Mouse (Mus musculus) heart, adult 2 months (tissue): ENCODE data around the gene Slc16a12. TPM values are rescaled to one million over a fixed set of nuclear protein-coding genes. Genes with fewer than 3 reads are reported as not detected.

Experiments used
- DNase-seq, 2 experiments: peaks; one replicate each; pipeline ENCODE4 v3.0.0; 2021
- H3K27ac ChIP-seq: fragments of 200-600 bp; 2 replicates; pipeline ENCODE4 v1.8.1; 2022
- H3K27me3 ChIP-seq: fragments of 200-500 bp; 2 replicates; pipeline ENCODE4 v1.6.1; 2012; ENCODE audit warnings: mild to moderate bottlenecking, low read length, inconsistent platforms, mixed read lengths; ENCODE audit not compliant: control insufficient read depth, insufficient read depth
- H3K36me3 ChIP-seq: fragments of 200-500 bp; 2 replicates; pipeline ENCODE4 v1.6.1; 2012; ENCODE audit warnings: low read length, inconsistent platforms; ENCODE audit not compliant: control insufficient read depth, insufficient read depth
- H3K4me1 ChIP-seq: fragments of 200-500 bp; 2 replicates; pipeline ENCODE4 v1.6.1; 2011; ENCODE audit warnings: low read length; ENCODE audit not compliant: control insufficient read depth, insufficient read depth
- H3K4me3 ChIP-seq: fragments of 200-600 bp; 2 replicates; pipeline ENCODE4 v1.8.1; 2022
- H3K79me2 ChIP-seq: fragments of 200-500 bp; replicated peaks from 2 replicates; pipeline ENCODE4 v1.6.1; 2012; ENCODE audit warnings: mild to moderate bottlenecking, inconsistent platforms, low read length, moderate library complexity, mixed read lengths; ENCODE audit not compliant: control insufficient read depth, insufficient read depth
- H3K9ac ChIP-seq: fragments of 200-500 bp; 2 replicates; pipeline ENCODE4 v1.6.1; 2012; ENCODE audit warnings: low read depth, mild to moderate bottlenecking, control low read depth, inconsistent platforms, low read length, mixed read lengths
- CTCF ChIP-seq: fragments of 200-600 bp; IDR thresholded peaks from 2 replicates; pipeline ENCODE4 v1.8.1; 2022; ENCODE audit warnings: antibody characterized with exemption, mild to moderate bottlenecking, moderate library complexity
- EP300 ChIP-seq: fragments of 200-500 bp; IDR thresholded peaks from 2 replicates; pipeline ENCODE4 v1.6.1; 2011; ENCODE audit warnings: low read depth, low read length, control low read depth; ENCODE audit not compliant: insufficient read depth
- POLR2A ChIP-seq: fragments of 200-500 bp; IDR thresholded peaks from 2 replicates; pipeline ENCODE4 v1.6.1; 2011; ENCODE audit warnings: mild to moderate bottlenecking, low read depth, low read length, control low read depth; ENCODE audit not compliant: insufficient read depth
- WGBS: fragments of 180-500 bp; shearing (Covaris S2); methylation state at CpG from one replicate; pipeline ENCODE4 v1.1.7; 2018; 5-methylcytosine and 5-hydroxymethylcytosine counted together
- intact Hi-C: fragments of 180-260 bp; cut with DNase I; formaldehyde crosslinking; loops from one replicate; pipeline ENCODE4 v1.15.1; 2025
- polyA plus RNA-seq: library from polyadenylated mRNA; depleted of rRNA; stranded (reverse); fragments of >200 nt; gene quantifications from 2 replicates; pipeline ENCODE4 v1.2.3, GENCODE M21; 2012
- total RNA-seq, 2 experiments: library from RNA; stranded (reverse); gene quantifications; 2 replicates each; pipeline ENCODE4 v1.2.3; 2021

The Slc16a12 gene
- total and polyA plus RNA-seq, 3 experiments: 1.7 to 2.7 (median 2.0) TPM

DNA sequence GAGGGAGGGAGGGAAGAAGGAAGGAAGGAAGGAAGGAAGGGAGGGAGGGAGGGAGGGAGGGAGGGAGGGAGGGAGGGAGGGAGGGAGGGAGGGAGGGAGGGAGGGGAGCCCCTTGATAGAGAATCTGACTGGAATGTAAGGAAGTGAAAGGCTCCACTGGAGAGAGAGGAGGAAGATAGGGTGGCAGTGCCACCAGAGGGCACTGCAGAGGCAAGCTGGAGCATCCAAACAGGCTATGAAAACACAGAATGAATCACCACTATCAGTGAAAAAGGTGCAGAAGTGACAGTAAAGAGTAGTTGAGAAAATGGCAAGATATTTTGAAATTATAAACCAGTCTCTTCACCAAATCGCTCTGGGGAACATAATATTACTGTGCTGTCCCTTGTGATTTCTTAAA is 62.2 kb downstream of the Slc16a12 start:
- TF ChIP-seq CTCF (peak; percentile 72), EP300 (no peak), POLR2A (no peak)
- Histone ChIP-seq H3K79me2 (no peaks in the 10 kb centered on the region), H3K4me1 (no peaks in the 10 kb centered on the region), H3K4me3 (no peak overlapping the region), H3K36me3 (no peaks in the 10 kb centered on the region), H3K27me3 (no peaks in the 10 kb centered on the region), H3K27ac (no peak overlapping the region), H3K9ac (no peak overlapping the region)
- peak; percentile 34 to 41 for DNase-seq
- WGBS: 42% methylated on average over 1 of the region's 1 CpGs
- intact Hi-C loops: loop anchor here (5.0 kb wide), 1 partner anchor 87 kb away; no protein-coding TSS in a partner anchor

DNA sequence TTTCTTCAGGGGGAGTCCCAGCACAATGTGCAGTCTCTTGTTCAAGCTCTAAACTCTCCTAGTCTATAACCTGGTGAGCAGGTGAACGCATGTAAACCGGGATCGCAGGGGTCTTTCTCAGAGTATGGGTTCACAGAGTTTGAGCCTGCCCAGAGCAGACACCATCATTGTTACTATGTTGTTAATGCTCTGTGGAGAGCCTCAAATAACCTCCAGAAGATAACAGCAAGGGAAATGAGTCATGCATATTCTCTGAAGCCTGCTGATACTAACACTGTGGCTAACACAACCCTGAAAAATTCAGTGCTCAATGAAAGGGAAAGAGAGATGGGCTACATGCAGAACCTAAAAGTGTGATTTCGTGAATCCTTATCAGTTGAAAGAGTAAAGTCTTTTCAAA is 68.7 kb downstream of the Slc16a12 start:
- H3K27ac ChIP-seq: no peak overlapping the region
- no peak overlapping the region for H3K4me3 ChIP-seq
- WGBS: 26% methylated on average over 4 of the region's 4 CpGs
- intact Hi-C loops: no loop called here
- H3K4me1 ChIP-seq: peaks cover 2% of the 10 kb centered on the region
- no peak overlapping the region for H3K9ac ChIP-seq
- H3K36me3 ChIP-seq: no peaks in the 10 kb centered on the region
- TF ChIP-seq CTCF (no peak), POLR2A (no peak), EP300 (no peak)
- H3K79me2 ChIP-seq: no peaks in the 10 kb centered on the region
- DNase-seq: no peak
- H3K27me3 ChIP-seq: no peaks in the 10 kb centered on the region

DNA sequence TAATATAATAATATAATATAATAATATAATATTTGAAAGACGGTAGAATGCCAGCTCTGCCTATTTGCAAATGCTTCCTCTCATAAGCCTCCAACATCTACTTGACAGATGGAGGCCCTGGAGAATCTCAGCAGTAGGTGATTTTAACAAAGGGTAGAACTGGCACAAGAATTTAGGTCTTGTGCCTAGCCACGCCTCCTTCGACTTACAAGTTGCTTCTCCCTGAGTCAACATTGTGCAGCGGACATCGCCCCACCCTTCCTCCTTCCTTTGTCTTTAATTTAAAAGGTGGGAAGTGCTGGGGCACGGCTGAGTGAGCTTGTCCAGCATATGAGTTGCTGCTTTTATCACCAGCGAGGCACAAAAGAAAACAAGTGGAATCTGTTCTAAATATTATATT is 73.6 kb downstream of the Slc16a12 start:
- 0 out of 2 replicates have a peak, but pooled peaks have one; percentile 43 for TF ChIP-seq EP300
- no peak for TF ChIP-seq POLR2A
- 47% methylated on average over 7 of the region's 7 CpGs for WGBS
- peak; percentile 30 to 53 for DNase-seq
- Histone ChIP-seq H3K27ac (peak overlapping the region; percentile 30; the same call in 1 of the 2 replicates), H3K4me1 (peaks cover 2% of the 10 kb centered on the region), H3K9ac (no peak overlapping the region), H3K4me3 (no peak overlapping the region), H3K36me3 (no peaks in the 10 kb centered on the region), H3K79me2 (no peaks in the 10 kb centered on the region), H3K27me3 (no peaks in the 10 kb centered on the region)
- intact Hi-C loops: loop anchor here (5.0 kb wide), 1 partner anchor 54 kb away; no protein-coding TSS in a partner anchor

GRCm38 (mm10) chr19:34666127-34666526 is 81.0 kb downstream of the Slc16a12 start:
- Histone ChIP-seq H3K27ac (no peak overlapping the region), H3K4me3 (no peak overlapping the region), H3K4me1 (peaks cover 3% of the 10 kb centered on the region; the same call in 1 of the 2 replicates), H3K9ac (no peak overlapping the region), H3K27me3 (no peaks in the 10 kb centered on the region), H3K79me2 (no peaks in the 10 kb centered on the region), H3K36me3 (no peaks in the 10 kb centered on the region)
- DNase-seq: peak; percentile 51 to 74
- intact Hi-C loops: loop anchor here (1.0 to 5.0 kb wide), 2 partner anchors 107 to 211 kb away; partner anchors contain the start of gene Pank1
- peak; percentile 98; the same call in 1 of the 2 replicates for TF ChIP-seq CTCF
- TF ChIP-seq POLR2A: no peak
- TF ChIP-seq EP300: peak; percentile 88
- WGBS: 1% methylated on average over 5 of the region's 5 CpGs

DNA sequence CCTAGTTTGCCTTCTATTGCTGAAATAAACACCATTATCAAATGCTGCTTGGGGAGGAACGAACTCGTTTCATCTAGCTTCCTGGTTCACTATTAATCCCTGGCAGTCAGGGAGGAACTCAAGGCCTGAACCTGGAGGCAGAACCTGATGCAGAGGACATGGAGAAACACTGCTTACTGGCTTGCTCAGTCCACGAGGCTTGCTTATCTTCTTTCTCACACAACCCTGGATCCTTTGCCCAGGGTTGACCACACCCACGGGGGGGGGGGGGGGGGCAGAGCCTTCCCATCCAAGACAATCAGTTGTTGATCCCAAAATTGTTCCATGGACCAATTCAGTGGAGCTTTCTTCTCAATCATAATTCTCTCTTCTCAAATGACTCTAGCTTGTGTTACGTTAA is 84.3 kb downstream of the Slc16a12 start:
- Histone ChIP-seq H3K4me3 (no peak overlapping the region), H3K9ac (no peak overlapping the region), H3K4me1 (peaks cover 3% of the 10 kb centered on the region; the same call in 1 of the 2 replicates), H3K36me3 (no peaks in the 10 kb centered on the region), H3K27me3 (no peaks in the 10 kb centered on the region), H3K27ac (peak overlapping the region; percentile 64; the same call in 1 of the 2 replicates), H3K79me2 (no peaks in the 10 kb centered on the region)
- TF ChIP-seq EP300 (no peak), CTCF (no peak), POLR2A (no peak)
- DNase-seq: no peak
- WGBS: 38% methylated on average over 5 of the region's 5 CpGs
- intact Hi-C loops: no loop called here

DNA sequence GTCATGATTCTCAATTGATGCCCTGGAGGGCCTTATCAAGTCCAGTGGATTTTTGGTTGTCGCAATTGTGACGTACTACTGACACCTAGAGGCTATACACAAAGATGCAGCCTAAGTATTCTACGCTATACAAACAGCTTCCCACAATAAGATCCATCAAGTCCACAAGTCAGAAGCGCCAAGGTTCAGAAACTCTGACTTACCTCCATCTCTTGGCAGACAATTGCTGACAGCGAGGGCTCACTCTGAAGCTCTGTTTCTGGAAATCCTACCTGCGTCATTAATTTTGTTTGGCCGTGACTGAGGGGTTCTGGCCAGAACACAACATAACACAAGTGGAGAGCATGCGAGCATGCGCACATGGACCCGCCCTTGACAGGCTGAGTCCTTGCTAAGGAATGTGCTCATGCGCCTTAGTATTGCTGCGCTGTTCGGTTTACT is 85.0 kb downstream of the Slc16a12 start:
- Histone ChIP-seq H3K27me3 (no peaks in the 10 kb centered on the region), H3K9ac (peak overlapping the region; percentile 55), H3K4me1 (peaks cover 3% of the 10 kb centered on the region; the same call in 1 of the 2 replicates), H3K79me2 (no peaks in the 10 kb centered on the region), H3K36me3 (no peaks in the 10 kb centered on the region), H3K27ac (peak overlapping the region; percentile 64; the same call in 1 of the 2 replicates), H3K4me3 (peak overlapping the region; percentile 43; the same call in 1 of the 2 replicates)
- 5% methylated on average over 13 of the region's 13 CpGs for WGBS
- intact Hi-C loops: no loop called here
- peak; percentile 71 to 78 for DNase-seq
- TF ChIP-seq EP300 (0 out of 2 replicates have a peak, but pooled peaks have one; percentile 15), POLR2A (peak; percentile 35; the same call in 1 of the 2 replicates), CTCF (peak; percentile 82)
